In genomic region chr11:35569126-35569916, GRCm38 (mm10) we compare ENCODE assay signal across 25 mouse cellular contexts.
DNase-seq lines count a peak whose midpoint lies in the region; ATAC-seq and TF ChIP-seq lines count a peak whose summit lies in the region.
"Had no signal": no experiment of that assay in that cellular context is flagged by ENCODE, and none has a peak within 500 bp of the region (broad histone marks: within the 10 kb centered on the region; RNA-seq: fewer than 3 reads in every experiment).

No protein-coding gene starts in this region.

- H3K4me3 ChIP-seq in heart, embryonic 16.5 days (ENCODE audit: low read length): no peak overlapping the region
- no peak overlapping the region for H3K4me3 ChIP-seq in lung, adult 2 months (replicated peaks; ENCODE audit: extremely low read depth, low read depth, low read length)
- H3K4me3 ChIP-seq in lung, embryonic 16.5 days (ENCODE audit: low read length): no peak overlapping the region
- H3K4me3 ChIP-seq: embryonic facial prominence, embryonic 10.5 days; embryonic facial prominence, embryonic 15.5 days; heart, embryonic 13.5 days; hindbrain, embryonic 13.5 days; liver, embryonic 15.5 days; neural tube, embryonic 13.5 days had no signal

- no peaks in the 10 kb centered on the region for H3K36me3 ChIP-seq in heart, embryonic 16.5 days (ENCODE audit: control insufficient read depth, insufficient read depth)
- no peaks in the 10 kb centered on the region for H3K36me3 ChIP-seq in lung, embryonic 16.5 days (ENCODE audit: control insufficient read depth, insufficient read depth, low read length)
- H3K36me3 ChIP-seq: embryonic facial prominence, embryonic 15.5 days; heart, embryonic 13.5 days; hindbrain, embryonic 13.5 days; liver, embryonic 15.5 days; neural tube, embryonic 13.5 days had no signal

- H3K4me1 ChIP-seq in heart, embryonic 16.5 days (ENCODE audit: control insufficient read depth, insufficient read depth, low read length): peaks cover 19% of the 10 kb centered on the region
- no peaks in the 10 kb centered on the region for H3K4me1 ChIP-seq in lung, adult 2 months (ENCODE audit: control insufficient read depth, insufficient read depth, low read length)
- H3K4me1 ChIP-seq in lung, embryonic 16.5 days (replicated peaks; ENCODE audit: control insufficient read depth, insufficient read depth, low read length): no peaks in the 10 kb centered on the region; the same call in 1 of the 2 replicates
- H3K4me1 ChIP-seq: embryonic facial prominence, embryonic 15.5 days; liver, embryonic 15.5 days had no signal

- DNase-seq in heart, adult 11 months: no peak
- peak; percentile 45 for DNase-seq in lung, adult 2 months
- DNase-seq in lung, postnatal 36 days: peak; percentile 82
- DNase-seq in gastrocnemius, postnatal 4 days (ENCODE audit: low spot score in 2 of 2): no peak
- no peak for DNase-seq in gastrocnemius, postnatal 10 days
- DNase-seq: adrenal gland, postnatal 25 days; B cell, adult 2 months; cerebellum, adult 2 months; cerebellum, postnatal 14 days; kidney, postnatal 14 days; layer of hippocampus, adult 9-11 months; liver; right cerebral cortex, postnatal 4 days; thymus, postnatal 4 days had no signal

- H3K27ac ChIP-seq in heart, embryonic 16.5 days (ENCODE audit: low read length): peak overlapping the region; percentile 7; the same call in 1 of the 2 replicates
- H3K27ac ChIP-seq in lung, embryonic 16.5 days (ENCODE audit: low read length): no peak overlapping the region
- H3K27ac ChIP-seq: embryonic facial prominence, embryonic 10.5 days; embryonic facial prominence, embryonic 15.5 days; heart, embryonic 13.5 days; hindbrain, embryonic 13.5 days; liver, embryonic 15.5 days; neural tube, embryonic 13.5 days had no signal

- no peak for ATAC-seq in heart, embryonic 16.5 days (replicated peaks; ENCODE audit: extremely low read depth, insufficient read depth, low FRiP score)
- peak; percentile 76 for ATAC-seq in lung, embryonic 16.5 days (ENCODE audit: low read depth)
- ATAC-seq: forebrain, embryonic 14.5 days; intestine, postnatal 0 days had no signal

- WGBS in heart, embryonic 16.5 days: 50% methylated on average over 6 of the region's 6 CpGs
- 57% methylated on average over 6 of the region's 6 CpGs for WGBS in lung, adult 2 months
- 49% methylated on average over 6 of the region's 6 CpGs for WGBS in lung, embryonic 16.5 days

- no peak for TF ChIP-seq POLR2A in lung, adult 2 months (IDR thresholded peaks at IDR 0.05; ENCODE audit: borderline replicate concordance, extremely low read depth, low read depth, low read length)

- no peak overlapping the region for H3K4me2 ChIP-seq in heart, embryonic 16.5 days (ENCODE audit: low read depth, low read length)
- H3K4me2 ChIP-seq in lung, embryonic 16.5 days (ENCODE audit: low read depth, low read length): no peak overlapping the region
- H3K4me2 ChIP-seq: embryonic facial prominence, embryonic 15.5 days; heart, embryonic 13.5 days; hindbrain, embryonic 13.5 days; liver, embryonic 15.5 days; midbrain, embryonic 11.5 days; neural tube, embryonic 13.5 days had no signal

- H3K9me3 ChIP-seq in heart, embryonic 16.5 days (replicated peaks; ENCODE audit: control insufficient read depth, low read length): no peaks in the 10 kb centered on the region
- H3K9me3 ChIP-seq in lung, embryonic 16.5 days (ENCODE audit: control insufficient read depth, low read length): no peaks in the 10 kb centered on the region
- H3K9me3 ChIP-seq: embryonic facial prominence, embryonic 10.5 days; embryonic facial prominence, embryonic 15.5 days; heart, embryonic 13.5 days; hindbrain, embryonic 13.5 days; liver, embryonic 15.5 days; neural tube, embryonic 13.5 days had no signal

- H3K9ac ChIP-seq in heart, embryonic 16.5 days (ENCODE audit: low read length): no peak overlapping the region
- H3K9ac ChIP-seq in lung, embryonic 16.5 days (ENCODE audit: low read length): no peak overlapping the region
- H3K9ac ChIP-seq: embryonic facial prominence, embryonic 15.5 days; heart, embryonic 13.5 days; hindbrain, embryonic 13.5 days; liver, embryonic 15.5 days; neural tube, embryonic 13.5 days had no signal

- no peak for TF ChIP-seq CTCF in lung, adult 2 months (IDR thresholded peaks at IDR 0.05; ENCODE audit: insufficient read depth, low read length)

- H3K27me3 ChIP-seq in heart, embryonic 16.5 days (ENCODE audit: control insufficient read depth, insufficient read depth, low read length): peaks cover 4% of the 10 kb centered on the region; the same call in 1 of the 2 replicates
- H3K27me3 ChIP-seq in lung, embryonic 16.5 days (ENCODE audit: control insufficient read depth, insufficient read depth, low read depth, low read length): peaks cover 27% of the 10 kb centered on the region
- H3K27me3 ChIP-seq: embryonic facial prominence, embryonic 15.5 days; liver, embryonic 15.5 days had no signal

Comparison
In these comparisons a context has a peak if more than half of its experiments do, and no peak if none do; other contexts are left out.
1. DNase-seq: peak in lung, adult 2 months (single experiment) and lung, postnatal 36 days (single experiment); none in heart, adult 11 months (single experiment), gastrocnemius, postnatal 4 days (0 of 2) and gastrocnemius, postnatal 10 days (single experiment).